Mouse (Mus musculus) ovary, adult 10 weeks (tissue): ENCODE data around the gene Gnptab. TPM values are rescaled to one million over a fixed set of nuclear protein-coding genes. Genes with fewer than 3 reads are reported as not detected.

Experiments used
- polyA plus RNA-seq: library from polyadenylated mRNA; stranded (reverse); fragments of 350-450 nt; fragmentation: Illumina TruSeq; extraction: RNeasy Lipid Tissue Mini Kit (QIAGEN cat#74804); gene quantifications from one replicate; pipeline ENCODE4 v1.2.3, GENCODE M21; 2014

The Gnptab gene
- 63.8 TPM for polyA plus RNA-seq

DNA sequence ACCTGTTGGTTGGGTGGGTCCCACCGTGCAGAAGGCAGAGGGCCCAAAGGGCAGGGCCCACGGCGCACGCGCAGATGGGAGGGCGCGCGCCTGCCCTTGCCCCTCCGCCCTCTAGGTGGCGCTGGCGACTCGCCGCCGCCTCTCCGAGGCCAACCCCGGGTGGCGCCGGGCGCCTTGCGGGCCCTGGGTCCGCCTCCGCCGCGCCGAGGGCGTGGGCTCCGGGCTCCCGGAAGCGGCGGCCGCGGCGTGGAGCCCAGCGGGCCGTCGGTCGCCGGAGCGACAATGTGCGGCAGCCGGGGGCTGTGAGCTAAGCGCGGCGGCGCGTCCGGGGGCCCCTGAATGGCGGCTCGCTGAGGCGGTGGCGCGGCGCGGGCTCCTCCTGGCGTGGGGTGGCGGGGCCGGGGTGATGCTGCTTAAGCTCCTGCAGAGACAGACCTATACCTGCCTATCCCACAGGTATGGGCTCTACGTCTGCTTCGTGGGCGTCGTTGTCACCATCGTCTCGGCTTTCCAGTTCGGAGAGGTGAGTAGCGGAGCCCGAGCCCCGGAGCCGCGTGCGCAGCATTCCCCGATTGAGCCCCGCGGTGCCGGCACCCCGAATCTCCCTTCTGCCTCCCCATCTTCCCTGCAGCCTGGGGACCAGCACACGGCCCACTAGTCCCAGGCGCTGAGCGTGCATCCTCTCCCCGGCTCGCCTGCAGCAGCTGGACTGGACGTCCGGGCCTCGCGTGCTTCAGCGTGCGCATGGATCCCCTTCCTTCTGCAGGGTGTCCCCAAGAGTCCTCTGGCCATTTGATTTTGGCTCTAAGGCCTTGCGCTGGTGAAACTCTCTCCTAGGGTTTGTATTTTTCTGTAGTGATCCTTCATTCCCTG, at the start of gene Gnptab, which contains the start of gene Dram1:
TSS of gene Gnptab (plus strand) at position 120 of the 873 bp plus-strand sequence.
TSS of gene Dram1 (minus strand) at position 68 of the 873 bp plus-strand sequence.

GRCm38 (mm10) chr10:88459502-88459992, 80.6 kb downstream of the Gnptab start, which contains the start of gene Sycp3:
Gene Sycp3, plus strand, starts transcription at chr10:88459569.

Other genes with a start within 250 kb of the Gnptab start
- 14.4 TPM for gene Parpbp, start 232.2 kb upstream of the Gnptab start, polyA plus RNA-seq
- 24.6 TPM for gene Nup37, start 232.1 kb upstream of the Gnptab start, polyA plus RNA-seq
- 68.1 TPM for gene Washc3, start 178.0 kb upstream of the Gnptab start, polyA plus RNA-seq
- gene Dram1, start 52 bp upstream of the Gnptab start, polyA plus RNA-seq, result 12.0 TPM
- 11.9 TPM for gene Sycp3, start 80.4 kb downstream of the Gnptab start, polyA plus RNA-seq
- 361 TPM for gene Chpt1, start 124.9 kb downstream of the Gnptab start, polyA plus RNA-seq
- gene Mybpc1, start 226.0 kb downstream of the Gnptab start, polyA plus RNA-seq, result 9.0 TPM